ENCODE assay signal across 9 mouse cellular contexts in the genomic region with DNA sequence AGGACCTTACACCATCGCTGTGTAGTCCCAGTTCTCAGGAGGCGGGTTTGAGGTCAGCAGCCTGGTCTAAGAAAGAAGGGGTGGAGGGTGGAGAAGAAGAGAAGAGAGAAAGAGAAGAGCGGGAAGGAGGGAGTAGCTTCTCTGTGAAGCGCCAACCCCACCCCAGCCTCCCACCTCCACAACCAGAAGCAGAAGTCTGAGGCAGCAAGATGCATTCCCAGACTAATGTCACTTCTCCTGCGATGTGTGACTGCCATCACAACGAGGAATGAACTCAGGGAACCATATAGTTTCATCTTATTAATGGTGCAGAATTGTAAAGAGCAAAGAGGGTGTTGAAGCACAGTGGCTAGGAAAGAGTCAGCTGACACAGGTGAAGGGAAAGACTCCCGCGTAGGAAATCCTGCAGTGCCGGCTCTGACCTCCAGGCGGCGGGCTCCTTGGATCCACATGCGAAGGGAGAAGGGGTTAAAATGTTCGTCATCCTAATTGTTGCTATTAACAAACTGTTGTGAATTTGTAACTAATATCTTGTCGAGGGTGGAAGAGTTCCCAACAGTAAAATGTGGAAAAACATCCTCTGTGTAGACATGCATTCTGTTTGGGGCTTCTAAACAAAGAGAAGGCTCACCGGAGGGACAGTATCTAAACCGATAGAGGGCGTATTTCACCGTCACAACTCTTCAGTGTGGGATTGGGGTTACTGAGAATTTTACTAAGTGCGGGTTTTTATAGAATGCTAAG. TPM values are rescaled to one million over a fixed set of nuclear protein-coding genes. Genes with fewer than 3 reads are reported as not detected.
DNase-seq lines count a peak whose midpoint lies in the region; ATAC-seq and TF ChIP-seq lines count a peak whose summit lies in the region.
"Had no signal": no experiment of that assay in that cellular context is flagged by ENCODE, and none has a peak within 500 bp of the region (broad histone marks: within the 10 kb centered on the region; RNA-seq: fewer than 3 reads in every experiment).

No protein-coding gene starts in this region.

- no peaks in the 10 kb centered on the region; the same call in 1 of the 2 replicates for H3K4me1 ChIP-seq in bone marrow macrophage, adult 2 months (ENCODE audit: control insufficient read depth, insufficient read depth, low read length)
- no peaks in the 10 kb centered on the region for H3K4me1 ChIP-seq in embryonic facial prominence, embryonic 14.5 days (ENCODE audit: control insufficient read depth, insufficient read depth, low read length)
- H3K4me1 ChIP-seq in heart, embryonic 11.5 days (ENCODE audit: control insufficient read depth, insufficient read depth, low read length): no peaks in the 10 kb centered on the region
- H3K4me1 ChIP-seq in kidney, embryonic 15.5 days: peaks cover 8% of the 10 kb centered on the region; the same call in 1 of the 2 replicates
- H3K4me1 ChIP-seq in liver, adult 2 months (ENCODE audit: control insufficient read depth, insufficient read depth, low read length): peaks cover 1% of the 10 kb centered on the region; the same call in 1 of the 2 replicates
- no peaks in the 10 kb centered on the region for H3K4me1 ChIP-seq in stomach, embryonic 16.5 days (ENCODE audit: control insufficient read depth, insufficient read depth, low read length)

- H3K9ac ChIP-seq in embryonic facial prominence, embryonic 14.5 days (ENCODE audit: low read depth, low read length): no peak overlapping the region
- no peak overlapping the region for H3K9ac ChIP-seq in heart, embryonic 11.5 days (ENCODE audit: low read depth, low read length)
- no peak overlapping the region for H3K9ac ChIP-seq in kidney, embryonic 15.5 days
- 0 out of 2 replicates have a peak overlapping the region, but pooled peaks have one; percentile 15 for H3K9ac ChIP-seq in liver, adult 2 months (ENCODE audit: low read depth, low read length)
- no peak overlapping the region for H3K9ac ChIP-seq in stomach, embryonic 16.5 days (ENCODE audit: low read length)

- H3K4me2 ChIP-seq in embryonic facial prominence, embryonic 14.5 days (ENCODE audit: low read depth, low read length): peak overlapping the region; percentile 54
- H3K4me2 ChIP-seq in heart, embryonic 11.5 days: peak overlapping the region; percentile 50
- H3K4me2 ChIP-seq in kidney, embryonic 15.5 days: peak overlapping the region; percentile 50
- H3K4me2 ChIP-seq in stomach, embryonic 16.5 days (ENCODE audit: low read depth, low read length): peak overlapping the region; percentile 48

- H3K79me2 ChIP-seq in liver, adult 2 months (ENCODE audit: control insufficient read depth, insufficient read depth, low read length): no peaks in the 10 kb centered on the region

- H3K27ac ChIP-seq in bone marrow macrophage, adult 2 months (ENCODE audit: insufficient read depth, low read depth, low read length): no peak overlapping the region
- no peak overlapping the region for H3K27ac ChIP-seq in embryonic facial prominence, embryonic 14.5 days (replicated peaks; ENCODE audit: low read depth, low read length)
- no peak overlapping the region for H3K27ac ChIP-seq in heart, embryonic 11.5 days (ENCODE audit: low read depth, low read length)
- H3K27ac ChIP-seq in kidney, embryonic 15.5 days: no peak overlapping the region
- no peak overlapping the region for H3K27ac ChIP-seq in liver, adult 2 months (replicated peaks; ENCODE audit: insufficient read depth, low read depth, low read length)
- H3K27ac ChIP-seq in stomach, embryonic 16.5 days (ENCODE audit: low read length): no peak overlapping the region

- peak; percentile 94 for TF ChIP-seq CTCF in bone marrow macrophage, adult 2 months (IDR thresholded peaks at IDR 0.05; ENCODE audit: low read depth, low read length)
- TF ChIP-seq CTCF in liver, adult 2 months (IDR thresholded peaks at IDR 0.05; ENCODE audit: low read depth, low read length): peak; percentile 83

- peak; percentile 31 for DNase-seq in embryonic facial prominence, embryonic 14.5 days (ENCODE audit: low spot score)
- DNase-seq in liver, adult 2 months (ENCODE audit: extremely low read depth, low read depth, low spot score): peak; percentile 44

- H3K27me3 ChIP-seq in embryonic facial prominence, embryonic 14.5 days (replicated peaks; ENCODE audit: control insufficient read depth, insufficient read depth, low read length): no peaks in the 10 kb centered on the region
- H3K27me3 ChIP-seq in heart, embryonic 11.5 days (ENCODE audit: control insufficient read depth, insufficient read depth, low read length): 0 out of 2 replicates have a peak, but pooled peaks cover 3% of the 10 kb centered on the region
- H3K27me3 ChIP-seq in kidney, embryonic 15.5 days: peaks cover 9% of the 10 kb centered on the region; the same call in 1 of the 2 replicates
- no peaks in the 10 kb centered on the region for H3K27me3 ChIP-seq in liver, adult 2 months (ENCODE audit: control insufficient read depth, insufficient read depth, low read length)
- H3K27me3 ChIP-seq in stomach, embryonic 16.5 days (ENCODE audit: control insufficient read depth, insufficient read depth, low read length): no peaks in the 10 kb centered on the region

- no peak overlapping the region for H3K4me3 ChIP-seq in bone marrow macrophage, adult 2 months (ENCODE audit: insufficient read depth, low read length)
- H3K4me3 ChIP-seq in embryonic facial prominence, embryonic 14.5 days (ENCODE audit: low read depth, low read length): peak overlapping the region; percentile 27
- H3K4me3 ChIP-seq in heart, embryonic 11.5 days (ENCODE audit: low read depth, low read length): peak overlapping the region; percentile 16; the same call in 1 of the 2 replicates
- H3K4me3 ChIP-seq in kidney, embryonic 15.5 days (replicated peaks): peak overlapping the region; percentile 31
- H3K4me3 ChIP-seq in liver, adult 2 months (ENCODE audit: insufficient read depth, low read depth, low read length): no peak overlapping the region
- H3K4me3 ChIP-seq in stomach, embryonic 16.5 days (replicated peaks; ENCODE audit: low read length): peak overlapping the region; percentile 23

- no peaks in the 10 kb centered on the region for H3K9me3 ChIP-seq in embryonic facial prominence, embryonic 14.5 days (ENCODE audit: control insufficient read depth, low read length)
- H3K9me3 ChIP-seq in heart, embryonic 11.5 days (replicated peaks; ENCODE audit: control insufficient read depth, low read length): no peaks in the 10 kb centered on the region; the same call in 1 of the 2 replicates
- H3K9me3 ChIP-seq in kidney, embryonic 15.5 days (replicated peaks): no peaks in the 10 kb centered on the region
- no peaks in the 10 kb centered on the region for H3K9me3 ChIP-seq in stomach, embryonic 16.5 days (replicated peaks; ENCODE audit: control insufficient read depth, low read length)

- 20% methylated on average over 19 of the region's 19 CpGs for WGBS in embryonic facial prominence, embryonic 14.5 days
- WGBS in heart, embryonic 11.5 days (ENCODE audit: insufficient replicate concordance): 19% methylated on average over 19 of the region's 19 CpGs
- WGBS in kidney, embryonic 15.5 days: 21% methylated on average over 19 of the region's 19 CpGs
- 19% methylated on average over 19 of the region's 19 CpGs for WGBS in liver, adult 2 months
- WGBS in stomach, embryonic 16.5 days: 20% methylated on average over 19 of the region's 19 CpGs

- TF ChIP-seq POLR2A in bone marrow macrophage, adult 2 months (IDR thresholded peaks at IDR 0.05; ENCODE audit: borderline replicate concordance, low read depth, low read length): no peak
- TF ChIP-seq POLR2A in liver, adult 2 months (IDR thresholded peaks at IDR 0.05; ENCODE audit: extremely low read depth, insufficient read depth, low read length): no peak

- H3K36me3 ChIP-seq in embryonic facial prominence, embryonic 14.5 days (ENCODE audit: control insufficient read depth, insufficient read depth, low read length): no peaks in the 10 kb centered on the region
- H3K36me3 ChIP-seq in heart, embryonic 11.5 days (ENCODE audit: control insufficient read depth, insufficient read depth, low read length): no peaks in the 10 kb centered on the region
- no peaks in the 10 kb centered on the region for H3K36me3 ChIP-seq in kidney, embryonic 15.5 days
- H3K36me3 ChIP-seq in liver, adult 2 months (ENCODE audit: control insufficient read depth, insufficient read depth, low read length): no peaks in the 10 kb centered on the region
- no peaks in the 10 kb centered on the region for H3K36me3 ChIP-seq in stomach, embryonic 16.5 days (ENCODE audit: control insufficient read depth, insufficient read depth, low read length)

- peak; percentile 83 for ATAC-seq in CD4-positive, CD25-positive, alpha-beta regulatory T cell, adult 4 months
- peak; percentile 67 for ATAC-seq in embryonic facial prominence, embryonic 14.5 days (ENCODE audit: low read depth)
- ATAC-seq in heart, embryonic 11.5 days (replicated peaks; ENCODE audit: insufficient number of reproducible peaks, low FRiP score, low TSS enrichment): no peak
- peak; percentile 22; the same call in 1 of the 2 replicates for ATAC-seq in kidney, embryonic 15.5 days (replicated peaks; ENCODE audit: low FRiP score)
- peak; percentile 51; the same call in 1 of the 2 replicates for ATAC-seq in monocyte, adult 5-6 weeks (replicated peaks; ENCODE audit: insufficient number of reproducible peaks, low FRiP score, low TSS enrichment, poor library complexity, severe bottlenecking)
- no peak for ATAC-seq in stomach, embryonic 16.5 days (ENCODE audit: insufficient read depth, low FRiP score)

RNA-seq across cellular contexts. Expression of gene Ptf1a, which starts 31.1 kb away (rescaled TPM):
- polyA plus RNA-seq in CD4-positive, CD25-positive, alpha-beta regulatory T cell, adult 4 months (2017; shearing (Covaris generic)): not detected
- polyA plus RNA-seq in bone marrow macrophage, adult 2 months (2012; ENCODE audit: insufficient read depth, insufficient read length, missing spikeins): not detected in 2 replicates
- 0.18 TPM in 1 of 2 replicates, not detected in the other for polyA plus RNA-seq in embryonic facial prominence, embryonic 14.5 days (2014; fragmentation: Nextera tagmentation; extraction: Ambion mirVana)
- polyA plus RNA-seq in heart, embryonic 11.5 days (2014; fragmentation: Nextera tagmentation; extraction: Ambion mirVana): not detected in 2 replicates
- 0.13 TPM in 1 of 2 replicates, not detected in the other for polyA plus RNA-seq in kidney, embryonic 15.5 days (2015; fragmentation: Nextera tagmentation; extraction: Ambion mirVana)
- not detected in 2 replicates for total RNA-seq in liver, adult 2 months (2014; rRNA removed)
- not detected in 2 replicates for polyA plus RNA-seq in liver, adult 2 months (2012; rRNA removed)
- not detected in 3 replicates for total RNA-seq in monocyte, adult 5-6 weeks (2017)
- polyA plus RNA-seq in stomach, embryonic 16.5 days (2015; fragmentation: Nextera tagmentation; extraction: Ambion mirVana): 11.5 and 17.1 TPM in 2 replicates
- total RNA-seq: gastrocnemius, postnatal 4 days had no signal

RNA-seq across cellular contexts. Expression of gene Msrb2, which starts 43.2 kb away (rescaled TPM):
- 10 to 100 TPM; 28.2 to 30.7 TPM for polyA plus RNA-seq in CD4-positive, CD25-positive, alpha-beta regulatory T cell, adult 4 months (2017; shearing (Covaris generic))
- polyA plus RNA-seq in bone marrow macrophage, adult 2 months (2012; ENCODE audit: insufficient read depth, insufficient read length, missing spikeins): 17.2 and 21.5 TPM in 2 replicates
- polyA plus RNA-seq in embryonic facial prominence, embryonic 14.5 days (2014; fragmentation: Nextera tagmentation; extraction: Ambion mirVana): 19.2 and 22.0 TPM in 2 replicates
- polyA plus RNA-seq in heart, embryonic 11.5 days (2014; fragmentation: Nextera tagmentation; extraction: Ambion mirVana): 27.1 and 32.7 TPM in 2 replicates
- 31.1 and 34.2 TPM in 2 replicates for polyA plus RNA-seq in kidney, embryonic 15.5 days (2015; fragmentation: Nextera tagmentation; extraction: Ambion mirVana)
- 18.9 TPM in 2 replicates for total RNA-seq in liver, adult 2 months (2014; rRNA removed)
- 13.5 and 16.2 TPM in 2 replicates for polyA plus RNA-seq in liver, adult 2 months (2012; rRNA removed)
- 2.3 to 5.5 TPM (median 5.4 TPM) in 3 replicates for total RNA-seq in monocyte, adult 5-6 weeks (2017)
- 22.9 and 24.4 TPM in 2 replicates for polyA plus RNA-seq in stomach, embryonic 16.5 days (2015; fragmentation: Nextera tagmentation; extraction: Ambion mirVana)

Comparison
In these comparisons a context has a peak if more than half of its experiments do, and no peak if none do; other contexts are left out.
1. ATAC-seq: peak in CD4-positive, CD25-positive, alpha-beta regulatory T cell, adult 4 months (single experiment), embryonic facial prominence, embryonic 14.5 days (single experiment), kidney, embryonic 15.5 days (single experiment) and monocyte, adult 5-6 weeks (single experiment); none in heart, embryonic 11.5 days (single experiment) and stomach, embryonic 16.5 days (single experiment).
2. H3K4me3 ChIP-seq: peak in embryonic facial prominence, embryonic 14.5 days (single experiment), heart, embryonic 11.5 days (single experiment), kidney, embryonic 15.5 days (single experiment) and stomach, embryonic 16.5 days (single experiment); none in bone marrow macrophage, adult 2 months (single experiment) and liver, adult 2 months (single experiment).
3. RNA of gene Ptf1a, which starts 31.1 kb away (polyA plus RNA-seq): 11.5 to 17.1 TPM in stomach, embryonic 16.5 days; 0.13 TPM in kidney, embryonic 15.5 days, not detected in heart, embryonic 11.5 days, not detected in CD4-positive, CD25-positive, alpha-beta regulatory T cell, adult 4 months, not detected in bone marrow macrophage, adult 2 months, 0.18 TPM in embryonic facial prominence, embryonic 14.5 days and not detected in liver, adult 2 months; every median in the first group is over 10 times any median in the second.
4. Peak in every context shown above with its lines, with median percentiles within 50 percentile points of each other: H3K4me2 ChIP-seq.